Mouse (Mus musculus) embryonic facial prominence, embryonic 10.5 days (tissue): ENCODE measurements around the gene U2af1. TPM values are rescaled to one million over a fixed set of nuclear protein-coding genes. Genes with fewer than 3 reads are reported as not detected.
"Not testable (repeated sequence)": the region's sequence is repeated elsewhere in the genome, so short reads cannot be mapped to it uniquely, and the experiment has no call there.

Experiments used
- DNase-seq: peaks from one replicate; pipeline ENCODE4 v3.0.0-alpha.2; 2017; ENCODE audit warnings: low spot score
- H3K27ac ChIP-seq: fragments of 300-500 bp; sonication (generic); replicated peaks from 2 replicates; pipeline ENCODE4 v1.5.1; 2016; ENCODE audit warnings: mild to moderate bottlenecking
- H3K27me3 ChIP-seq: fragments of 300-500 bp; sonication (generic); replicated peaks from 2 replicates; pipeline ENCODE4 v1.6.1; 2016; ENCODE audit warnings: low read depth, mild to moderate bottlenecking; ENCODE audit not compliant: poor library complexity, severe bottlenecking
- H3K36me3 ChIP-seq: fragments of 300-500 bp; sonication (generic); replicated peaks from 2 replicates; pipeline ENCODE4 v1.6.1; 2016; ENCODE audit warnings: mild to moderate bottlenecking, moderate library complexity
- H3K4me1 ChIP-seq: fragments of 300-500 bp; sonication (generic); 2 replicates; pipeline ENCODE4 v1.6.1; 2016
- H3K4me3 ChIP-seq: fragments of 300-500 bp; sonication (generic); 2 replicates; pipeline ENCODE4 v1.5.1; 2016; ENCODE audit warnings: mild to moderate bottlenecking, moderate library complexity
- H3K9me3 ChIP-seq: fragments of 300-500 bp; sonication (generic); 2 replicates; pipeline ENCODE4 v1.6.1; 2016; ENCODE audit warnings: mild to moderate bottlenecking
- WGBS: fragments of 180-500 bp; shearing (Covaris S2); methylation state at CpG from one replicate; pipeline ENCODE4 v1.1.7; 2016; 5-methylcytosine and 5-hydroxymethylcytosine counted together
- polyA plus RNA-seq: library from polyadenylated mRNA; unstranded; fragments of >200 nt; fragmentation: Nextera tagmentation; extraction: Ambion mirVana; gene quantifications from 2 replicates; pipeline ENCODE4 v1.2.1, GENCODE M21; 2016

The U2af1 gene
- 464 and 498 TPM in 2 replicates for polyA plus RNA-seq

DNA sequence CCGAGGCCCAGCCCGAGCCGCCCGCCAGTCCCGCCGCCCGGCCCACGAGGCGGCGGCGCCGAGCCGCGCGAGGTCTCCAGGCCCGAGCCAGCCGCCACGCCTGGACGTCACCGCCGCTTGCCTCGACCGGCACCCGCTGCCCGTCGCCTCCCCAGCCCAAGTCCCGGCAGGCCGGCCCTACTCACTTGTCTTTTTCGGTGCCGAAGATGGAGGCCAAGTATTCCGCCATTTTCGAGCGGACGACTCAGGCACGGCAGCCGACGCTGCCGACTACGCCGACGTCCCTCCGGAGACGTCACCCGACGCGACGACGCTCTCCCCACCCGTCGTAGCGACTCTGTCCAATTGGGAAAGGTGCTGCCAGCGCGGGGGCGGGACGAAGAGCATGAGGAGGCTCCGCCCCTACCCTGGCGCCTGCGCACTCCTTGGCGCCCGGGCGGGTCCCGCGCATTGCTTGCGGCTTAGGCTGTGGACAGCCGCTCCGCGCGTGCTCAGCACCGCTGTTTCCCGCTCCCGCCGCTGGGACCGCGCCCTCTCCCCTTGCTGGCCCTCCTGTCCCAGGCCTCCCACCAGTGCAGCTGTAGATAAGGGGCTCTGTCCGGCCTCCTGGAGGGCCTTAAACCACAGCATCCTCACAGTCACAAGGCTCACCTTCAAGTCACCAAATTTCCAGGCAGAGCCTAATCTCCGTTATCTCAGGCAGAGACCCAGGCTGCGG, at the start of gene U2af1:
Gene U2af1 (minus strand): TSS at position 425 of the 718 bp plus-strand sequence.
- WGBS = under 1% methylated on average over 77 of the region's 77 CpGs
- peak within 1 kb of the TSS; percentile 93 for H3K4me3 ChIP-seq
- DNase-seq = peak; percentile 99
- H3K36me3 ChIP-seq = peaks cover 39% of the 10 kb centered on the region
- H3K4me1 ChIP-seq = peaks cover 18% of the 10 kb centered on the region
- peak within 1 kb of the TSS; percentile 98 for H3K27ac ChIP-seq
- H3K27me3 ChIP-seq = no peaks in the 10 kb centered on the region
- no peaks in the 10 kb centered on the region for H3K9me3 ChIP-seq

DNA sequence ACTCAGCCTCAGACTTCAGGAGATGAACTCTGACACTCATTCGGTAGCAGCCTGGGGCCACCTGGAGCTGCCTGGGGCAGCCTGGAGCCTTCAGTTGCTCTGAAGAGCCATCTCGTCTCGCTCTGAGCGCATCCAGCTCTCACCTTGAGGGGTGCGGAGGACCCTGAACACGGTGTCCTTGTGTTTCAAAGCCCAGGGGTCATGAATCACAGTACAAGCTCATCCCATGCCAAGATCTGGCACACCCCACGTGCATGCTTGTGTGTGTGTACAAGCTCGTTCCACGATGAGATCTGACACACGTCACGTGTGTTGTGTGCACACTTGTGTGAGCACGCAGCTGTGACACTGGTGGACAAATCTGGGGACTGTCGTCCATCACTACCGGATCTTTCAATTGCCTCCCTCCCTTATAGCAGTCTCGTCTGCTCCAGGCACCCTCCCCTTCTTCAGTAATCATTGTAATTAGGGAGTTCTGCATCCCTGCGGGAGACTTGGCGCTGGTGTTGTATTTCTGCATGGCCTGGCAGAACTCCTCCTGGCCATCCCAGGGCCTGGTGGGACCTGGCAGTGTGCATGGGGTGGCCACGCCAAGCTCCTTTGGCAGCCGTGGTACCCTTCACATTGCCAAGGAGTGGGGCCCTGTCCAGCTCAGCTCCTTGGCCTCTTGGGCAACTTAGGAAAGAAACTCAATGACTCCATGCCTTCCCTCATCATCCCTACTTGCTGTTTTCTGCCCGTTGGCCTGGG, 46.8 kb upstream of the U2af1 start:
- H3K36me3 ChIP-seq = no peaks in the 10 kb centered on the region
- 73% methylated on average over 20 of the region's 20 CpGs for whole genome bisulfite sequencing
- peaks cover 10% of the 10 kb centered on the region for H3K4me1 ChIP-seq
- no peak for DNase-seq
- H3K4me3 ChIP-seq = no peak overlapping the region
- no peaks in the 10 kb centered on the region for H3K9me3 ChIP-seq
- H3K27me3 ChIP-seq = no peaks in the 10 kb centered on the region
- H3K27ac ChIP-seq = no peak overlapping the region

DNA sequence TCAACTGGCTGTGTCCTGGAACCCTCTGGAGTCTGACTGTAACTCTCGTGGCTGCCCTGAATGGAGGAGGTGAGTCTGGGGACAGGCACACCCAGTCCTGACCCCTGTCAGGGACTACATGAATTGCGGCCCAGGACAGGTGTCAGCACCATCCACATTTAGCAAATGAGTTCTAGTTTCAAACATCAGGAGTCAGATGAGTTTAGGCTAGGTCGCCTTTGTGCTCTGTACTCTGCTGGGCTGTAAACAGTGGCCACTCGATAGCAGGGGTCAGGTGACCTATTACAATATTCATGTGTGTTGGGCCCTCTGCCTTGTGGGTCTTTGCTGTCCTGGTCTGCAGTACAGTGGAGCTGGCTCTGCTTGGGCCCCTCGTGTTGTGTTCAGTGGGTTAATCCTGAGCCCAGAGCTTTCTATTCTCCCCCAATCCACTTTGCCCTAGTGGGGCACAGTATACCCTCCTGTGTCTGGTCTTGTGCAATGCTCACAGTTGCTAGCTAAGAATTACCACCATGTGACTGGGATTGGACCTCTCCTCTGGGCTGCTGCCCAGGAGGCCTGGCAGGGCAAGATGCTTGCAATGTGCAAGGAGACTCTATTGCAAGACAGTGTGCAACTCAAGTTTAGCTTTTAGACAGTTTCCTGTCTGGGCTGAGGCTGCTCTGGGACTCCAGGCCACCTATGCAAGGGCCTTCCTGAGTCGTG, 44.7 kb upstream of the U2af1 start:
- Histone ChIP-seq H3K9me3 (no peaks in the 10 kb centered on the region), H3K27ac (no peak overlapping the region), H3K4me1 (0 out of 2 replicates have a peak, but pooled peaks cover 3% of the 10 kb centered on the region), H3K36me3 (no peaks in the 10 kb centered on the region), H3K4me3 (no peak overlapping the region), H3K27me3 (no peaks in the 10 kb centered on the region)
- DNase-seq = no peak
- 82% methylated on average over 6 of the region's 6 CpGs for WGBS

DNA sequence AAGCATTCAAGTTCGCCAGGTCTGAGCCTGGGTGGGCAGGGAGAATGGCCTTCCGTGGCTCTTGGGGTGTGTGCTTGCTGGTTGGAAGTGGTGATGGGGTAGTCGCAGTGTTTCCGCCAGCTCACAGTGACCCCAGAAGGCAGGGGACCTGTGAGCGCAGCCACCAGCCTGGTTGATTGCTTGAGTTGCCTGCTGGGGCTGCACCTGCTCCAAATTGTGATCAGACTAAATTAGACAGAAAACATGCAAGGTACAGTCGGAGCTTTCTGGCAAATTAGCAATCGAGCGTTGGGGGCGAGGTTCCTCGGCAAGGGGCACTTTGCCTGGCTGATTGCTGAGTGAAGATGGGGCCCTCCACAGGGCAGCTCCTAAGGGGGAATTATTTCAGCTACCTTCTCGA, 39.7 kb upstream of the U2af1 start:
- Histone ChIP-seq H3K36me3 (no peaks in the 10 kb centered on the region), H3K9me3 (no peaks in the 10 kb centered on the region), H3K4me1 (peaks cover 19% of the 10 kb centered on the region), H3K4me3 (no peak overlapping the region), H3K27ac (no peak overlapping the region; the same call in 1 of the 2 replicates), H3K27me3 (no peaks in the 10 kb centered on the region)
- no peak for DNase-seq
- WGBS = 74% methylated on average over 11 of the region's 11 CpGs

DNA sequence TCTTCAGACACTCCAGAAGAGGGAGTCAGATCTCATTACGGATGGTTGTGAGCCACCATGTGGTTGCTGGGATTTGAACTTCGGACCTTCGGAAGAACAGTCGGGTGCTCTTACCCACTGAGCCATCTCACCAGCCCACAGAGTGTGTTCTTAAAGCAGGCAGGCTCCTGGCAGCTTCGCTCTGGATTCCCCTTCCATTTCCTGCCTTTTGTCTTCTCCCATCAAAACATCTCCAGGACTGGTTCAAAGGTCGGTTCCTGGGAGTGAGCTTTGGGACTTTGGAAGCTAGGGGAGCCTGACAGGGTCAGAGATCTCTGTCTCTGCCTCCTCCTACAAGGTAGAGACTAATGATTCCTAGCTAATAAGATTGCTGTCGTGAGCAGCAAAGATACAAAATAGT, 36.7 kb upstream of the U2af1 start:
- not testable (repeated sequence) for H3K27ac ChIP-seq, H3K27me3 ChIP-seq, H3K9me3 ChIP-seq, H3K36me3 ChIP-seq, H3K4me3 ChIP-seq, DNase-seq
- WGBS = 86% methylated on average over 7 of the region's 7 CpGs
- peaks cover 27% of the 10 kb centered on the region for H3K4me1 ChIP-seq

DNA sequence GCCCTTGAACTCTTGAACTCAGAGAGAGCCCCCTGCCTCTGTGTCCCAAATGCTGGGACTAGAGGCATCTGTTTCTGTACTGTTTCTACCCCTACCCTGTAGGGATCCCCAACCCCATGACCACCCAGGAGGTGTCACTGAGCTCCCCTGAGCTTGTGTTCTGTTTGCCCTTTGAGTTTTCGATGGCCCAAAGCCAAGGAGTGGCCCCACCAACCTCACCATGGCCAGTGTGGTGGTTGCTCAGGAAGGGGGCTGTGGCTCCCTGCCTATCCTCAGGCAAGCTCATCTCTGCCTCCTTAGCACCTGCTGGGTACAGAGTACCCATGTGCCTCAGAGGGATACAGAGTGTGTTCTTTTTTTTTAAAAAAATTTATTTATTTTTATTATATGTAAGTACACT, 36.3 kb upstream of the U2af1 start:
- Histone ChIP-seq H3K27ac (no peak overlapping the region), H3K4me3 (no peak overlapping the region), H3K27me3 (0 out of 2 replicates have a peak, but pooled peaks cover 2% of the 10 kb centered on the region), H3K36me3 (no peaks in the 10 kb centered on the region), H3K4me1 (peaks cover 27% of the 10 kb centered on the region), H3K9me3 (no peaks in the 10 kb centered on the region)
- 92% methylated on average over 1 of the region's 1 CpGs for whole genome bisulfite sequencing
- DNase-seq = no peak

DNA sequence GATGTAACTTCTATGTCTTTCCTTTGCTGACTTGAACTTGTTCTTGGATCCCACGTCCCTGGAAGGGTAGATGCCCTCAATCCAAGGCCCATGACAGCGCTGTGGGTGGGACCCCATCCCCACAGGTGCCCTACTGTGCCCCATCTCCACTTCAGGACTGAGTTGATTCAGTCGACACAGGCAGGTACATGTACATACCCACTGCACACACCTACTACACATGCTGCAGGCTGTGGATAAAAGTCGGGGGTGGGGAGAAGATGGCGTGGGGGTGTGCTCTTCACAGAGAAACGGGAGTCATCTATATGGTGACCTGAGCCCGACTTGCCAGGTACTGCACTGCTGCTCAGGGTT, 35.3 kb upstream of the U2af1 start:
- DNase-seq = no peak
- Histone ChIP-seq H3K4me1 (peaks cover 27% of the 10 kb centered on the region), H3K36me3 (no peaks in the 10 kb centered on the region), H3K27ac (no peak overlapping the region), H3K27me3 (0 out of 2 replicates have a peak, but pooled peaks cover 2% of the 10 kb centered on the region), H3K4me3 (no peak overlapping the region), H3K9me3 (no peaks in the 10 kb centered on the region)
- 77% methylated on average over 7 of the region's 7 CpGs for WGBS

DNA sequence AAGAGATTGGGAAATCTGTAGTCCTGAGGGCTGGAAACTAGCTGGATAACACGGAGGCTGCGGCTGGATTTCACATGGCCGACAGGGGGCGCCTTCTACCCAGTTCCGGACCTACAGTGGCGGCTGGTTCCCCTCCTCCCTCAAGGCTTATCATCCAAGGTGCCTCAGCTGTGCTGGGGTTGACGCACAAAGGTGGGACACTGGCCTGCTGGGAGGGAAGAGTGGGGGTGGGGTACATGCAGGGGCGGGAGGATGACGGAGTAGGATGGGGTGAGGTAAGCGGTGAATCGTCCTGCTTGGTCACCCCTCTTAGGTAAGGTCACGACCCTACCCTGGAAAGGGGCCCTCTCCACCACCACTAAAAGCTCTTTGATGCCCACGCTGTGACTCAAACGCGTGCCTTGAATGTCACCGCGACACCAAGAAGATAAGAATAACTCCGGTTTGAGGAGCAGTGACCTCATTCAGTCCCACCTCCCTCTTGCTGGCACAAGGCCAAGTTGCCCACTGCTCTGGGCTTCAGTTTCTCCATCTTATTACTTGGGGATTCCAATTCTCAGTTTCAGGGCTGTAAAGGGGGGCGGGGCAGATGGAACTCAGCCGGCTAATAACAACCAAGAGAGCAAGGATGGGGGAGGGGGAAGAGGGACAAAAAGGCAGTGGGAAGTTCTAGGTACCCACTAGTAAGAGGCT, 34.8 kb upstream of the U2af1 start:
- WGBS = 9% methylated on average over 20 of the region's 20 CpGs
- no peaks in the 10 kb centered on the region for H3K36me3 ChIP-seq
- peak overlapping the region; percentile 31; the same call in 1 of the 2 replicates for H3K4me3 ChIP-seq
- no peaks in the 10 kb centered on the region for H3K9me3 ChIP-seq
- peak; percentile 87 for DNase-seq
- H3K4me1 ChIP-seq = peaks cover 24% of the 10 kb centered on the region
- 0 out of 2 replicates have a peak, but pooled peaks cover 2% of the 10 kb centered on the region for H3K27me3 ChIP-seq
- peak overlapping the region; percentile 21 for H3K27ac ChIP-seq

DNA sequence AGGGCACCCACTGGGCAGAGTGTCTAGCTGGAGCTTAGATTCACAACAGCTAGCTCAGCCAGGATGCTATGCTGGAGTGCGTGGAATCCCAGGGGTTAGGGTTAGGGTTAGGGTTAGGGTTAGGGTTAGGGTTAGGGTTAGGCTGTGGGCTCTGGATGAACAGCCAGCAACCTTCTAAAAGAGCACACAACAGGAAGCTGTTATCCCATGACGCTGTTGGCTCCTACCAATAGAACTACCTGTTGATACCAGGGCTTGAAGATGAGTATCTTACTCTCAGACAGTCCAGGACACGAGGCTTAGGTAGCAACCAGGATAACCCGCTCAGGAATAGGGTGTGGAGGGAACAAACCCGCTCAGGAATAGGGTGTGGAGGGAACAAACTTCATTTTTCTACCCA, 34.2 kb upstream of the U2af1 start:
- DNase-seq = no peak
- Histone ChIP-seq H3K27ac (no peak overlapping the region), H3K4me3 (no peak overlapping the region; the same call in 1 of the 2 replicates), H3K36me3 (no peaks in the 10 kb centered on the region), H3K4me1 (peaks cover 18% of the 10 kb centered on the region), H3K9me3 (no peaks in the 10 kb centered on the region), H3K27me3 (0 out of 2 replicates have a peak, but pooled peaks cover 2% of the 10 kb centered on the region)
- WGBS = 44% methylated on average over 5 of the region's 5 CpGs

DNA sequence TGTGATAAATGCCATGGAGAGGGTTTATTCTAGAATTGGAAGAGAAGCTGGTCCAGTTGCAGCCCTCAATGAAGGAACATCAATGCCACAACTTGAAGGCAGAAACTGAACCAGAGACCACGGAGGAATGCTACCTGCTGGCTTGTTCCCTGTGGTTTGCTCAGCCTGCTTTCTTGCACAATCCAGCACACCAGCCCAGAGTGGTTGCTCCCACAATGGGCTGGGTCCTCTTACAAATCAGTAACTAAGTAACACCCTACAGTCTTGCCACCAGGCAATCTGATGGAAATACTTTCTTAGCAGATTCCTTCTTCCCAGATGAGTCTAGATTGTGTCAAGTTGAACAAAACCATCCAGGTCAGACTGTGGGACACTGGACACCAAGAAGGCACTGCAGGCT, 30.9 kb upstream of the U2af1 start:
- DNase-seq = no peak
- no peak overlapping the region for H3K27ac ChIP-seq
- no peaks in the 10 kb centered on the region for H3K9me3 ChIP-seq
- 82% methylated on average over 1 of the region's 1 CpGs for WGBS
- 0 out of 2 replicates have a peak, but pooled peaks cover 2% of the 10 kb centered on the region for H3K27me3 ChIP-seq
- no peak overlapping the region for H3K4me3 ChIP-seq
- no peaks in the 10 kb centered on the region for H3K36me3 ChIP-seq
- H3K4me1 ChIP-seq = peaks cover 31% of the 10 kb centered on the region

DNA sequence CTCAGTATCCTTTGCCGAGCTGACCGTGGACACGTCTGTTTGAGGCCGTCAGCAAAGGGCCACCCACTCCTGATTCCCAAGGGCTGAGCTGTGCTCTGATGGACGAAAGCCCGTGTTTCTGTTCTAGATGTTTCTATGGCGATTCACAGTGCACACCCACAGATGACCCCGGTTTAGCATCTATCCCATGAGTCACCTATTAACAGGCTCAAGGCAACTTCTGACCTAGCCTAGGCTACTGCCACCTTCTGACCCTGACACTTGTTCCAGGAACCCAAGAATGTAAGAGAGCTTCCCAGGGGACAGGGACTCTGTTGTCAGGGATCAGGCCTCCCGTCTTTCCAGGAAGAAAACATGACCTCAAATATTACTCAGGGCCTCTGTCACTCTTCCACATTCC, 29.4 kb upstream of the U2af1 start:
- 75% methylated on average over 9 of the region's 9 CpGs for WGBS
- H3K27me3 ChIP-seq = peaks cover 10% of the 10 kb centered on the region; the same call in 1 of the 2 replicates
- peaks cover 19% of the 10 kb centered on the region for H3K4me1 ChIP-seq
- no peak for DNase-seq
- H3K4me3 ChIP-seq = no peak overlapping the region
- no peaks in the 10 kb centered on the region for H3K9me3 ChIP-seq
- H3K36me3 ChIP-seq = no peaks in the 10 kb centered on the region
- H3K27ac ChIP-seq = no peak overlapping the region

DNA sequence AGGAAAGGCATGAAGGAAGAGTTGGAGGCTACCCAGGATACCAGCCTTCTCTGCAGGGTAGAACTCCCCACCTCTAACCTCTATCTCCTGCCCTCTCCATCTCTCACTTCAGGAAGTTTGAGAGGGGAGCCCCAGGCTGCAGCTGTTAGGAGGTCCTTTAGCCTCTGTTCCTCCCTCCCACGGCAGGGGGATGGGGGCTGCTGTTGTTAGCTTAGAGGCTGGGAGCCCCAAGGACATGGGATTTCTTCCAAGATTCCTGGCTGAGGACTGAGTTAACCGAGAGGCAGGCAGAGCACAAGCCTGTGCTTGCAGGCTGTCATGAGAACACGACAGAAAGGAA, 27.5 kb upstream of the U2af1 start:
- DNase-seq = peak; percentile 32
- H3K36me3 ChIP-seq = no peaks in the 10 kb centered on the region

More for the DNA sequence above, 27.5 kb upstream of the U2af1 start:
- WGBS = 25% methylated on average over 3 of the region's 3 CpGs
- Histone ChIP-seq H3K9me3 (no peaks in the 10 kb centered on the region), H3K4me3 (no peak overlapping the region), H3K27ac (peak overlapping the region; percentile 82), H3K27me3 (peaks cover 19% of the 10 kb centered on the region; the same call in 1 of the 2 replicates), H3K4me1 (peaks cover 20% of the 10 kb centered on the region)
